Mouse (Mus musculus) forebrain, embryonic 14.5 days (tissue): ENCODE results near the gene Abr. TPM values are rescaled to one million over a fixed set of nuclear protein-coding genes. Genes with fewer than 3 reads are reported as not detected.

Source experiments
- ATAC-seq: fragments of 200-750 bp; cut with Nextera tagmentation; 2 replicates; pipeline ENCODE4 v1.8.0; 2017; ENCODE audit warnings: mild to moderate bottlenecking, moderate library complexity
- DNase-seq: peaks from one replicate; pipeline ENCODE4 v3.0.0-alpha.2; 2015; ENCODE audit warnings: low spot score
- H3K27ac ChIP-seq: fragments of 300-500 bp; sonication (generic); 2 replicates; pipeline ENCODE4 v1.5.1; 2014; ENCODE audit warnings: low read depth, mild to moderate bottlenecking, control low read depth, low read length, moderate library complexity
- H3K27me3 ChIP-seq: fragments of 300-500 bp; sonication (generic); replicated peaks from 2 replicates; pipeline ENCODE4 v1.6.1; 2014; ENCODE audit warnings: low read length, control low read depth, mixed read lengths; ENCODE audit not compliant: control insufficient read depth, insufficient read depth
- H3K36me3 ChIP-seq: fragments of 300-500 bp; sonication (generic); 2 replicates; pipeline ENCODE4 v1.6.1; 2014; ENCODE audit warnings: low read length, control low read depth; ENCODE audit not compliant: control insufficient read depth, insufficient read depth
- H3K4me1 ChIP-seq: fragments of 300-500 bp; sonication (generic); 2 replicates; pipeline ENCODE4 v1.6.1; 2014; ENCODE audit warnings: antibody characterized with exemption, low read length, control low read depth; ENCODE audit not compliant: control insufficient read depth, insufficient read depth
- H3K4me2 ChIP-seq: fragments of 300-500 bp; sonication (generic); 2 replicates; pipeline ENCODE4 v1.6.1; 2014; ENCODE audit warnings: mild to moderate bottlenecking, control low read depth, low read length
- H3K4me3 ChIP-seq: fragments of 300-500 bp; sonication (generic); 2 replicates; pipeline ENCODE4 v1.5.1; 2014; ENCODE audit warnings: low read depth, low read length, control low read depth
- H3K9ac ChIP-seq: fragments of 300-500 bp; sonication (generic); 2 replicates; pipeline ENCODE4 v1.6.1; 2014; ENCODE audit warnings: mild to moderate bottlenecking, low read length, control low read depth, moderate library complexity
- H3K9me3 ChIP-seq: fragments of 300-500 bp; sonication (generic); replicated peaks from 2 replicates; pipeline ENCODE4 v1.6.1; 2016; ENCODE audit warnings: low read length, control low read depth, mixed read lengths; ENCODE audit not compliant: control insufficient read depth
- WGBS: fragments of 180-500 bp; shearing (Covaris S2); extraction: QIAGEN DNeasy Blood & Tissue Kit; methylation state at CpG from one replicate; pipeline ENCODE4 v1.1.7; 2014; 5-methylcytosine and 5-hydroxymethylcytosine counted together
- polyA plus RNA-seq: library from polyadenylated mRNA; unstranded; fragments of >200 nt; fragmentation: Nextera tagmentation; extraction: Ambion mirVana; gene quantifications from 2 replicates; pipeline ENCODE4 v1.2.1, GENCODE M21; 2014

The Abr gene
- polyA plus RNA-seq, 1 experiment from 2014 or later = 88.8 TPM

GRCm38 (mm10) chr11:76523356-76523755 lies 98.8 kb downstream of the Abr start:
- Histone ChIP-seq H3K36me3 (no peaks in the 10 kb centered on the region), H3K4me2 (no peak overlapping the region), H3K27me3 (no peaks in the 10 kb centered on the region), H3K9me3 (no peaks in the 10 kb centered on the region), H3K9ac (no peak overlapping the region), H3K27ac (no peak overlapping the region; the same call in 1 of the 2 replicates), H3K4me3 (no peak overlapping the region), H3K4me1 (peaks cover 3% of the 10 kb centered on the region; the same call in 1 of the 2 replicates)
- DNase-seq = peak; percentile 58
- ATAC-seq = 0 out of 2 replicates have a peak, but pooled peaks have one; percentile 32
- 6% methylated on average over 4 of the region's 4 CpGs for WGBS

- Histone ChIP-seq H3K36me3 (no peaks in the 10 kb centered on the region), H3K27me3 (no peaks in the 10 kb centered on the region), H3K4me1 (peaks cover 3% of the 10 kb centered on the region; the same call in 1 of the 2 replicates), H3K27ac (no peak overlapping the region), H3K4me2 (no peak overlapping the region), H3K9me3 (no peaks in the 10 kb centered on the region), H3K4me3 (no peak overlapping the region), H3K9ac (no peak overlapping the region)
- no peak for DNase-seq
- 91% methylated on average over 6 of the region's 6 CpGs for WGBS
- no peak for ATAC-seq
Observed at GRCm38 (mm10) chr11:76520889-76521288, 101.2 kb downstream of the Abr start.

- DNase-seq (no peak), ATAC-seq (no peak)
- 86% methylated on average over 5 of the region's 5 CpGs for WGBS
- Histone ChIP-seq H3K36me3 (no peaks in the 10 kb centered on the region), H3K4me1 (peaks cover 3% of the 10 kb centered on the region; the same call in 1 of the 2 replicates), H3K9me3 (no peaks in the 10 kb centered on the region), H3K9ac (no peak overlapping the region), H3K4me3 (no peak overlapping the region), H3K4me2 (no peak overlapping the region), H3K27ac (no peak overlapping the region), H3K27me3 (no peaks in the 10 kb centered on the region)
Observed at GRCm38 (mm10) chr11:76518613-76519012, 103.5 kb downstream of the Abr start.

GRCm38 (mm10) chr11:76518125-76518524 lies 104.0 kb downstream of the Abr start:
- WGBS = 91% methylated on average over 4 of the region's 4 CpGs
- ATAC-seq = no peak

DNA sequence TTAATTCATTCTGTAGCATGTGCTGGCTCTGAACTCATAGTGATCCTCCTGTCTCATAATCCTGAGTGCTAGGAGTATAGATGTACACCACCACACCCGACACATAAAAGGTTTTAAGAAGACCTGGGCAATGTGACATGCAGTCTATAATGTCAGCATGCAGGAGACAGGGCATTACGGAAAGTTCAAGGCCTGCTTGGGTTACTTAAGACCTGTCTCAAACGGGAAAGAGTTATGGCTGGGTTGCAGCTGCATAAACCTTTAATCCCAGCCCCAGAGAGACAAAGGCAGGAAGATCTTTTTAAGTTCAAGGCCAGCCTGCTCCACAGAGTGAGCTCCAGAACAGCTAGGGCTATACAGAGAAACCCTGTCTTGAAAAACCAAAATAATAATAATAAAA lies 105.2 kb downstream of the Abr start:
- Histone ChIP-seq H3K27ac (no peak overlapping the region), H3K4me3 (no peak overlapping the region), H3K4me2 (no peak overlapping the region), H3K36me3 (no peaks in the 10 kb centered on the region), H3K9ac (no peak overlapping the region), H3K27me3 (no peaks in the 10 kb centered on the region), H3K4me1 (no peaks in the 10 kb centered on the region), H3K9me3 (no peaks in the 10 kb centered on the region)
- DNase-seq = no peak
- 85% methylated on average over 3 of the region's 3 CpGs for WGBS
- ATAC-seq = no peak

More at GRCm38 (mm10) chr11:76518125-76518524, 104.0 kb downstream of the Abr start:
- Histone ChIP-seq H3K9me3 (no peaks in the 10 kb centered on the region), H3K4me3 (no peak overlapping the region), H3K4me2 (no peak overlapping the region), H3K36me3 (no peaks in the 10 kb centered on the region), H3K4me1 (no peaks in the 10 kb centered on the region), H3K9ac (no peak overlapping the region), H3K27ac (no peak overlapping the region), H3K27me3 (no peaks in the 10 kb centered on the region)
- no peak for DNase-seq

DNA sequence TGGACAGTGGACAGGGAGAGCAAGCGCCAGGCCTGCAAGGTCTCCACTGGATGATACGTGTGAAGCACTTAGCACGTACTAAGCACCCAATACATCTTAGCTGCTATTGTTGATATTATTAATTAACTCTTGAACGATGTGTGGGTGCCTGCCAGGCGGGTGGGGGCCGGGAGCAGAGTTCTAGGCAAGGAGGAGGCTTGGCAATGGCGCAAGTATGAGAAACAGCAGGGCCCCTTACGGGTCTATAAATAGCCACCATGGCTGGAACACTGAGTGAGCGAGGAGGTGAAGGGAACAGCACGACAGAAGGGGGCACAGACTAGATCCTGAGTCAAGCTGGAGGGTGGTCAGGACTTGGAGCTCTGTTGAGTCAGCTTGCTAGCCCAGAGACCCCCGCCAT lies 107.0 kb downstream of the Abr start:
- Histone ChIP-seq H3K27me3 (no peaks in the 10 kb centered on the region), H3K27ac (no peak overlapping the region), H3K36me3 (no peaks in the 10 kb centered on the region), H3K4me2 (no peak overlapping the region), H3K4me1 (no peaks in the 10 kb centered on the region), H3K9ac (no peak overlapping the region), H3K4me3 (no peak overlapping the region), H3K9me3 (no peaks in the 10 kb centered on the region)
- DNase-seq (no peak), ATAC-seq (no peak)
- WGBS = 72% methylated on average over 11 of the region's 11 CpGs

DNA sequence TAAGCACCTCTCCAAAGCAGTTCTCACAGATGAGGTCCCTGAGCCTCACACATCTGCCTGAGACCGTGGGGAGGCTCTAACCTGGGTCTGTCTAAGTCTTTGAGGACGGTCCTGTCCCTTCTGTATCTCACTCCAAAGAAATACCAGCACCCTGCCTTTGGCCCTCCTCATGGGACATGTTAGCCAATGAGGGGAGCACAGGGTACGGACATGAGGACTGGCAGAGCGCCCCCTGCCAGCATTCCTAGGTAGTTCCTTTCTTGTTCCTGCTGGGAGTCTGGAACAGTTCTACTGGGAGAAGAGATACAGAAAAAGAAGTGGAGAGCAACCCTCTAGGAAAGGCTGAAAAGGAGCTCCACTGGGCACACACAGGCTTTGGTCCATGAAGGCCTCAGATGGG lies 111.1 kb downstream of the Abr start:
- Histone ChIP-seq H3K36me3 (no peaks in the 10 kb centered on the region), H3K27ac (no peak overlapping the region), H3K27me3 (no peaks in the 10 kb centered on the region), H3K9me3 (no peaks in the 10 kb centered on the region), H3K4me2 (no peak overlapping the region), H3K4me1 (peaks cover 15% of the 10 kb centered on the region), H3K4me3 (no peak overlapping the region), H3K9ac (no peak overlapping the region)
- 50% methylated on average over 4 of the region's 4 CpGs for WGBS
- no peak for DNase-seq
- ATAC-seq = no peak

GRCm38 (mm10) chr11:76509751-76510723 lies 112.1 kb downstream of the Abr start:
- ATAC-seq = no peak
- Histone ChIP-seq H3K9ac (no peak overlapping the region), H3K4me2 (no peak overlapping the region), H3K36me3 (no peaks in the 10 kb centered on the region), H3K4me1 (peaks cover 15% of the 10 kb centered on the region), H3K4me3 (no peak overlapping the region), H3K27ac (0 out of 2 replicates have a peak overlapping the region, but pooled peaks have one; percentile 82), H3K27me3 (no peaks in the 10 kb centered on the region), H3K9me3 (no peaks in the 10 kb centered on the region)
- DNase-seq = no peak
- 85% methylated on average over 13 of the region's 13 CpGs for WGBS
